Mouse (Mus musculus): ENCODE results near the gene Entpd1.

DNA sequence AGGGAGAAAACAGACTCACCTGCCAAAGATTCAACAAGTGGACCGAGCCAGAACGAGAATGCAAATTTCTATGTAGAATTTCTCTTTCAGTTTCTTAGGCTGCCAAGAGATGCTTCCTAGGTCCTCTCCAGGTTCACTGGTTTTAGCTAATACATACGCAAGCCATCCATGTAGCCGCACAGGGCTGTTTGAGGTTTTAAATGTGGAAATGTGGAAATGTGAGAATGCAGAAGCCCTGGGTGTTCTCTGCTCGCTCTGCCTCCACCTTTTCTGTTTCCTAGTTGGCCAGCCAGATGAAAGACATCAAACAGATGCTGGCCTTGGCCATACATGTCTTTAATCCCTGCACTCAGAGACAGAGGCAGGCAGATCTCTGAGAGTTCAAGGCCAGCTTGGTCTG is 26.4 kb downstream of the Entpd1 start:
- no peak for TF ChIP-seq CTCF (conservative IDR thresholded peaks at IDR 0.05; ENCODE audit: insufficient read depth, insufficient read length, low read depth, low read length)
- no peak for TF ChIP-seq POLR2A (IDR thresholded peaks at IDR 0.05; ENCODE audit: low read depth, low read length)

Measured in kidney, adult 2 months (tissue).